Mouse (Mus musculus): ENCODE results near the gene Ergic2. TPM values are rescaled to one million over a fixed set of nuclear protein-coding genes. Genes with fewer than 3 reads are reported as not detected.
"Not testable (repeated sequence)": the region's sequence is repeated elsewhere in the genome, so short reads cannot be mapped to it uniquely, and the experiment has no call there.

Ergic2 gene
- polyA plus RNA-seq, 1 experiment, result 40.3 TPM

- Histone ChIP-seq H3ac (ENCODE audit: control insufficient read depth, insufficient read length) (no peak overlapping the region), H3K27me3 (ENCODE audit: control insufficient read depth, insufficient read depth, insufficient read length) (no peaks in the 10 kb centered on the region), H3K4me3 (no peak overlapping the region), H3K36me3 (ENCODE audit: control insufficient read depth, insufficient read depth) (peaks cover 60% of the 10 kb centered on the region), H3K79me2 (ENCODE audit: control insufficient read depth, insufficient read depth) (no peaks in the 10 kb centered on the region), H3K4me2 (ENCODE audit: low read depth) (no peak overlapping the region)
- no peak for TF ChIP-seq CEBPB (IDR thresholded peaks at IDR 0.05; ENCODE audit: insufficient read depth, poor library complexity, severe bottlenecking)
- no peak for TF ChIP-seq REST (IDR thresholded peaks at IDR 0.05; ENCODE audit: insufficient read depth, insufficient read length)
- no peak for TF ChIP-seq TCF3 (IDR thresholded peaks at IDR 0.05; ENCODE audit: insufficient read length, low read depth)
- no peak for TF ChIP-seq MYOG (IDR thresholded peaks at IDR 0.05; ENCODE audit: control insufficient read depth in 1 of 3, insufficient read depth in 1 of 3, insufficient read length in 2 of 3, low read depth in 2 of 3)
- no peak for TF ChIP-seq TCF12 (IDR thresholded peaks at IDR 0.05; ENCODE audit: insufficient read depth, poor library complexity, severe bottlenecking)
- TF ChIP-seq POLR2A (IDR thresholded peaks at IDR 0.05; ENCODE audit: insufficient read length, low read depth), result no peak
- no peak for TF ChIP-seq USF1 (IDR thresholded peaks at IDR 0.05; ENCODE audit: low read depth)
- TF ChIP-seq SRF (IDR thresholded peaks at IDR 0.05; ENCODE audit: control insufficient read depth, insufficient read length, low read depth), result no peak
- no peak for TF ChIP-seq MAX (IDR thresholded peaks at IDR 0.05; ENCODE audit: low read depth)
- no peak for TF ChIP-seq MYOD1 (IDR thresholded peaks at IDR 0.05; ENCODE audit: control insufficient read depth in 1 of 3, insufficient read length in 2 of 3, low read depth in 2 of 3)
- no peak for TF ChIP-seq E2F4 (IDR thresholded peaks at IDR 0.05; ENCODE audit: insufficient read depth)
- no peak for TF ChIP-seq POLR2AphosphoS2 (IDR thresholded peaks at IDR 0.05; ENCODE audit: insufficient read length, low read depth)
Observed at GRCm38 (mm10) chr6:148199729-148200128, 12.4 kb downstream of the Ergic2 start.

- no peaks in the 10 kb centered on the region for H3K79me2 ChIP-seq (ENCODE audit: control insufficient read depth, insufficient read depth)
- H3K4me3 ChIP-seq, result no peak overlapping the region
- peaks cover 61% of the 10 kb centered on the region for H3K36me3 ChIP-seq (ENCODE audit: control insufficient read depth, insufficient read depth)
- H3ac ChIP-seq (ENCODE audit: control insufficient read depth, insufficient read length), result no peak overlapping the region
- no peaks in the 10 kb centered on the region for H3K27me3 ChIP-seq (ENCODE audit: control insufficient read depth, insufficient read depth, insufficient read length)
- TF ChIP-seq MYOD1 (IDR thresholded peaks at IDR 0.05; ENCODE audit: control insufficient read depth in 1 of 3, insufficient read length in 2 of 3, low read depth in 2 of 3), result no peak
- TF ChIP-seq POLR2AphosphoS2 (IDR thresholded peaks at IDR 0.05; ENCODE audit: insufficient read length, low read depth), result no peak
- H3K4me2 ChIP-seq (ENCODE audit: low read depth), result no peak overlapping the region
Observed at GRCm38 (mm10) chr6:148199177-148199576, 13.0 kb downstream of the Ergic2 start.

GRCm38 (mm10) chr6:148193972-148194701 lies 18.0 kb downstream of the Ergic2 start:
- Histone ChIP-seq H3K4me2 (ENCODE audit: low read depth) (no peak overlapping the region), H3K36me3 (ENCODE audit: control insufficient read depth, insufficient read depth) (peaks cover 72% of the 10 kb centered on the region), H3K27me3 (ENCODE audit: control insufficient read depth, insufficient read depth, insufficient read length) (no peaks in the 10 kb centered on the region), H3K4me3 (no peak overlapping the region), H3K79me2 (ENCODE audit: control insufficient read depth, insufficient read depth) (no peaks in the 10 kb centered on the region), H3ac (ENCODE audit: control insufficient read depth, insufficient read length) (no peak overlapping the region)
- TF ChIP-seq MAX (IDR thresholded peaks at IDR 0.05; ENCODE audit: low read depth), result no peak
- TF ChIP-seq TCF3 (IDR thresholded peaks at IDR 0.05; ENCODE audit: insufficient read length, low read depth), result no peak

- Histone ChIP-seq H3K4me2 (ENCODE audit: low read depth) (no peak overlapping the region), H3ac (ENCODE audit: control insufficient read depth, insufficient read length) (no peak overlapping the region), H3K27me3 (ENCODE audit: control insufficient read depth, insufficient read depth, insufficient read length) (no peaks in the 10 kb centered on the region), H3K36me3 (ENCODE audit: control insufficient read depth, insufficient read depth) (peaks cover 78% of the 10 kb centered on the region), H3K4me3 (no peak overlapping the region), H3K79me2 (ENCODE audit: control insufficient read depth, insufficient read depth) (no peaks in the 10 kb centered on the region)
- no peak for TF ChIP-seq MAX (IDR thresholded peaks at IDR 0.05; ENCODE audit: low read depth)
- TF ChIP-seq CEBPB (IDR thresholded peaks at IDR 0.05; ENCODE audit: insufficient read depth, poor library complexity, severe bottlenecking), result no peak
- TF ChIP-seq POLR2AphosphoS2 (IDR thresholded peaks at IDR 0.05; ENCODE audit: insufficient read length, low read depth), result no peak
Observed at GRCm38 (mm10) chr6:148185694-148186093, 26.5 kb downstream of the Ergic2 start.

- TF ChIP-seq REST (IDR thresholded peaks at IDR 0.05; ENCODE audit: insufficient read depth, insufficient read length) (no peak), USF1 (IDR thresholded peaks at IDR 0.05; ENCODE audit: low read depth) (no peak), CEBPB (IDR thresholded peaks at IDR 0.05; ENCODE audit: insufficient read depth, poor library complexity, severe bottlenecking) (no peak), E2F4 (IDR thresholded peaks at IDR 0.05; ENCODE audit: insufficient read depth) (no peak), SRF (IDR thresholded peaks at IDR 0.05; ENCODE audit: control insufficient read depth, insufficient read length, low read depth) (no peak), MYOD1 (IDR thresholded peaks at IDR 0.05; ENCODE audit: control insufficient read depth in 1 of 3, insufficient read length in 2 of 3, low read depth in 2 of 3) (no peak), POLR2A (IDR thresholded peaks at IDR 0.05; ENCODE audit: insufficient read length, low read depth) (no peak), TCF12 (IDR thresholded peaks at IDR 0.05; ENCODE audit: insufficient read depth, poor library complexity, severe bottlenecking) (no peak), MAX (IDR thresholded peaks at IDR 0.05; ENCODE audit: low read depth) (no peak)
Observed at GRCm38 (mm10) chr6:148172904-148173303, 39.3 kb downstream of the Ergic2 start.

GRCm38 (mm10) chr6:148152305-148152704 lies 59.9 kb downstream of the Ergic2 start:
- not testable (repeated sequence) for H3K4me2 ChIP-seq (ENCODE audit: low read depth); H3K4me3 ChIP-seq; H3K79me2 ChIP-seq (ENCODE audit: control insufficient read depth, insufficient read depth); H3ac ChIP-seq (ENCODE audit: control insufficient read depth, insufficient read length); H3K27me3 ChIP-seq (ENCODE audit: control insufficient read depth, insufficient read depth, insufficient read length); H3K36me3 ChIP-seq (ENCODE audit: control insufficient read depth, insufficient read depth)

More at GRCm38 (mm10) chr6:148172904-148173303, 39.3 kb downstream of the Ergic2 start:
- Histone ChIP-seq H3K4me3 (no peak overlapping the region), H3K4me2 (ENCODE audit: low read depth) (no peak overlapping the region), H3K36me3 (ENCODE audit: control insufficient read depth, insufficient read depth) (no peaks in the 10 kb centered on the region), H3ac (ENCODE audit: control insufficient read depth, insufficient read length) (no peak overlapping the region), H3K27me3 (ENCODE audit: control insufficient read depth, insufficient read depth, insufficient read length) (no peaks in the 10 kb centered on the region), H3K79me2 (ENCODE audit: control insufficient read depth, insufficient read depth) (no peaks in the 10 kb centered on the region)

All from myocyte (in vitro differentiated cells).